Mouse (Mus musculus): ENCODE results near the gene Bcl2l11. TPM values are rescaled to one million over a fixed set of nuclear protein-coding genes. Genes with fewer than 3 reads are reported as not detected.

The Bcl2l11 gene
- total RNA-seq, 2 experiments from 2014 or later: 6.3 to 9.4 TPM

DNA sequence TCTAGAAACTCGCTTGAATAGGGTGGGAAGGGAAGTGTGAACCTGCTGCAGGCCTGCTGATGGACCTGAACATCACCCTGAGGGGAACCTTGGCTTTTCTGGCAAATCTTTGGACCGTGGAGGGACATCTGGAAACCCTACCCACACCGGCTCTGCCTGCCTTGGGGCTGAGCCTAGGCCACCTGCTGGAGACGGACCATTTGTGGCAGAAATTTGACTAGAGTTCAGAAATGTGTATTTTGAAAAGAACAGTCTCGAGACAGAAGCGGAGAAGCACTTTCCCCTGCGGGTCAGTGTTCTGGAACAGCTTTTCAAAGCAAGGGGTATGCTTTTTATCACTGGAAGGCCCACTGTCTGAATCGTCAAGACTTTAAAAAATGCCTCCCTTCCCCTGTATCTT lies 9.1 kb downstream of the Bcl2l11 start:
- no peak for DNase-seq (ENCODE audit: low spot score in 2 of 2)
- intact Hi-C loops (cut with DNase I): no loop called here

DNA sequence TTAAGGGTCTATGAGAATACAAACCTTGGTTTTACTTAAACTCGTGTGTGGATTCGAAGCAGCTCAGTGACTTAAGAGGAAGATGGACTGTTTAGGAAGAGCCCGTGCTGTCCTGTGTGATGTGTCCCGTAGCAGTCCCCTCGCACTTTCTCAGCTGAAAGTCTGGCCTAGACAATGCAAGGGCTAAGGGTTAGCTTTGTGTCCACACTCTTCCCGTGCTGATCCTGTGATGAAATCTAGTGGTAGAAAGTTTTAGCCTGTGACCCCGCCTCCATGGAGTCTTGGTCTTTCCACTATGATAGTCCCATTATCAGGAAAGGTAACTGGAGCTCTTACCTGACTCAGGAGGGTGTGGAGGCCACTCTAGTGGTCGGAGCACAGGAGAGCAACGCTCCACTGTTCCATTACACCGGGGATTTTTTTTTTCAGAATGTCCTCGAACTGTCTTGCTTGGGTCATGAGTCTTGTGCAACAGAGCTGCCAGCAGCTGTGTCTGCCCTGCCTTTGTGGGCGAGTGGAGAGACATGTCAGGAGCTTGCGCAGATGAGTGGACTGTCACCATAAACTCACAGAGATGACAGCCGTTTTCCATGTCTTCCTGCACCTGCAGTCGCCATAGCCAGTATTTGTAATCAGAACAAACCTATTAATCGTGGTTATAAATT lies 11.1 kb downstream of the Bcl2l11 start:
- intact Hi-C loops (cut with DNase I): no loop called here
- DNase-seq (ENCODE audit: low spot score in 2 of 2): no peak

DNA sequence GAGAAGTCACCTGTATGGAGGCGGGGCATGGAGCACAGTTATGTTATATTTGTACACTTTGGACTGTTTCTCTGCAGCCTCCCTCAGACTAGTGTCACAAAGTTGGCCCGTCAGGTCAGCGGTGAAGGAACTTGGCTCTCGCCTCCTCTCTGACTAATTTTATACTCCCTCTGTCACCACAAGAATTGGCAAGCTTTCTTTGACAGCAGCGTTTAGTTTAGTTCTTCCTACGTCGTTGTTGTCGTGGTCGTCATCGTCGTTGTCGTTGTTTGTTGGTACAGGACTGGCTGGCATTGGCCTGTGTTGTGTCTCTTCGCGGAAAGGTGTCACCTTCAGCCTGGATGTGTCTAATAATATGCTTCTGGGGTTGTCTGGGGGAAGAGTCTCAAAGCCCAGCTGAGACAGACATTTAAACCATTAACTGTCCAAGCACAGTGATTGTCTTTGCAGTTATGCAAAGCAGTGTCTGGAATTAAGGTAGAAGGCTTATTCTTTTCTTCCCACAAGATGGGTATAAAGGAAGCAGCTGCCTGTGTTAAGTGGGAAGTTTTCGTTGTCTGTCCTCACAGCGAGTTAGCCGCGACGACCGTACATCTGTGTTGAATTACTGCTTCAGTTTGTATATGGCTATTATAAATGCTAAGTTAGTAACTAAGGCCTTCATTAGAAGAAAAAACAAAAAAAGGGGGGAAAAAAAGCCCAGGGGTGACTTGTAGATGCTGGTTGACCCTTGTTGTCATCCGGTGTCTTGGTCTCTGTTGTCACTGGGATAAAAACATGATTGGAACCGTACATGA lies 11.8 kb downstream of the Bcl2l11 start:
- no peak for DNase-seq (ENCODE audit: low spot score in 2 of 2)
- intact Hi-C loops (cut with DNase I): no loop called here

DNA sequence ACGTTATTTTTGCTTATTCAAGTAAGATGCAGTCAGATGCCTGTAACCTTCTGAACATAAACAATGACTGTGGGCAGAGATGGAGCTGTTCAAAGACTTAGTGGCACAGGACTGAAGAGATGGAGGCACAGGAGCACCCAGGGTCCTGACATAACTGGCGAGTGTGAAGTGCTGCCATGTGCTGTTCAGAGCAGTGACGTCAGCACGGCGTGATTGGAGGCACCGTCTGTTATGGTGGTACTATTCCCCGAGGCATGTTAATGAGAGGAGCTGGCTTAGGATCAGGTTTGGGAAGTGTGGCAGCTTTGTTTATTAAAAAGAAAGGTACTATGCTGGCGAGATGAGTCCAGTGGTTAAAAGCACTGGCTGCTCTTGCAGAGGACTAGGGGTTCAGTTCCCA lies 13.1 kb downstream of the Bcl2l11 start:
- intact Hi-C loops (cut with DNase I): no loop called here
- DNase-seq (ENCODE audit: low spot score in 2 of 2): no peak

DNA sequence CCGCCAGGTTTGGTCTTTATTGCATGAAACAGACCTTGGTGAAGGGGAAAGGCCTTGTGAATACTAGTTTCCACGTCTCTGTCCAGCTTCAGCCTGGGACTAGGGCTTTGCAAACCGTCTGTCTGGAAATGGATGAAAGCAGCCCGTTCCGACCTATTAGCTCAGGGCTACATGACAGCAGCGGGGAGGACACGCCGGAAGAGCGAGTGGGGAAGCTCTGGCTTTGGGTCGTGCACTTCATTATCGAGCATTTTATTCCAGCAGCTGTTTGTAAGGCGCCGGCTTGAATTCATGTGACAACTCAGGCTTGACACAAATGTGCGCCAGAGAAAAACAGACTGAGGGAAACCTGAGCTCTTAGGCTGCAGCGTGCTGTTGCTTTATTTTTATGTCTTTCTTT lies 13.9 kb downstream of the Bcl2l11 start:
- intact Hi-C loops (cut with DNase I): no loop called here
- no peak for DNase-seq (ENCODE audit: low spot score in 2 of 2)

DNA sequence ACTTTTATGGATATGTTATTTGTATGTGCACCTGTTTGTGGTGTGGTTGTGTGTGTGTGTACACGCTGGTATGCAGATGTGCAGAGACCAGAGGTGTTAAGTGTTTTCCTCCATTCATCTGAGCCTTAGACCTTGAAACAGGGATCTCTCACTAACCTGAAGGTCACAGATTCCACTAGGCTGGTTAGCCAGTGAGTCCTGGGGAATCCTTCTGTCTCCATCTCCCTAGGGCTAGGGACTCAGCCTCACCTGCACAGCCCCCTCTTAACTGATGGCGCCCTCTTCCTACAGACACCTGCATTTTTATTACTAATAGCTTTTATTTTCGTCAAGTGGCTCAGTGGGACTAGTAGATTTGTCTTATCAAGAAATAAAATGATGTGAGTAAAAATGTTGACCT lies 14.3 kb downstream of the Bcl2l11 start:
- DNase-seq (ENCODE audit: low spot score in 2 of 2): no peak
- intact Hi-C loops (cut with DNase I): no loop called here

DNA sequence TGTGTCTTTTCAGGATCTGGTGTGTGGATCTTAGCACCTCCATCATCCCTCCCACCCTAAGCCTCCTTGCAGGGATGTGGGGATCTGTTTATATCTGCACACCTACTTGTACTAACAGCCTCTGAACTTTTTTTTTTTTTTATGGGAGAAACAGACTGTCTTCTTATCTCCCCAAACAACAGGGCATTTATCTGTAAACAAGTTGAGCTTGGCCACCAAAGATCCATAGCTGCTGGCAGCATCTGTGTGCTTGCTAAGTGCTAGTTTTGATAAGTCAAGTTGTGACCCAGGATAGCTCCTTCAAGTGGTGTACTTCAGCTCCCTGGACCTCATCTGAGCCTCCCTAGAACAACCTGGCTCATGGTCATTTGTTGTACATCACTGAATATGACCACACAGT lies 18.2 kb downstream of the Bcl2l11 start:
- DNase-seq (ENCODE audit: low spot score in 2 of 2): no peak
- intact Hi-C loops (cut with DNase I): no loop called here

DNA sequence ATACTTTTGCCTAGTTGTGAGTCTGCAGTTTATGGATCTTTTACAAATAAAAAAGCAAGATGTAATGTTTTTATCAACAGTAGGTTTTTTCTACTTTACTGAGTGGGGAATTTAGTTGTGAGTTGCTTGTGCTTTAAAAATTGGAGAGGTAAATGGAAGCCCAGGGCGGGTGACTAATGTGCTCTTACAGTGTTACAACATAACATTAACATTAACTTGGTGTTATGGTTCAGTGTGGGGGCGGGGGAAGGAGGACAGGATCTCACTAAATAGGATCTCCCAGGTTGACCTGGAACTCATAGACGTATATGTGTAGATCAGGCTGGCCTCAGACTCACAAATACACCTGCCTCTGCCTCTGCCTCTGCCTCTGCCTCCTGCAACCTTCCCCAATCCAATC lies 19.6 kb downstream of the Bcl2l11 start:
- DNase-seq (ENCODE audit: low spot score in 2 of 2): no peak
- intact Hi-C loops (cut with DNase I): no loop called here

DNA sequence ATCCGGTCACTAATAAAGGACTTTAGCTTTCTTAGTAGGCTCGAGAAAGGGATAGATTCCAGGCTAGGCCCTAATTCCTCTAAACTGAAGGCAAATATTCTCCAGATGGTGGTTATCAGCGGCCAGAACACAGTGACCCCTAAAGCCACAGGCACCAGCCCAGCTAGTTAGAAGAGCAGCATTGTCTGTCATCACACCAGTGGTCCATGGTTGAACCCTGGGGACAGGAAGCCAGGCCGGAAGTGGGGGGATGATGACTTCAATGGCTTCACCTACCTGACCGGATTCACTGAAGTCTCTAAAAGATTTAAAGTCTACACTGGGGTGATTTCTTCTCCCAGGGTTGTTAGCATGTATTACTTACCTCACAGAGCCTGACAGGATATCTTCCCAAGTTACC lies 23.8 kb downstream of the Bcl2l11 start:
- intact Hi-C loops (cut with DNase I): no loop called here
- no peak for DNase-seq (ENCODE audit: low spot score in 2 of 2)

DNA sequence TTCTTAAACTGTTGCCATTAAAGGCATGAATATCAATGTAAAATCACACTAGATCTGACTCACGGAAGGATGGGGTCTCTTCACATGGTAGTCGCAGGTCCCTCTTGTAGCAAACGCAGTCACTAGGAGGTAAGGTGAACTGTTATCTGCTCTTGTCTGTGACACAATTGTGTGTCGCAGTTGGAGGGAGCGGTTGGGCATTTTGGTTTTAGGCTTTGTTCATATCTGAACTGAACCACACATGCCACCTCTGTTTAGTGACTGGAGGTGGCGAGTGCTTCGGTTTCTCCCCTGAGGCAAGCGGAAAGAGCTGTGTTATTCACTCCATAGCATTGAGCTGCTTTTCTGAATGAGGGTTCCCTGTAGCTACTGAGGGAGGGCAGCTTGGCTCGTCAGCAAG lies 26.4 kb downstream of the Bcl2l11 start:
- DNase-seq (ENCODE audit: low spot score in 2 of 2): no peak
- intact Hi-C loops (cut with DNase I): no loop called here

DNA sequence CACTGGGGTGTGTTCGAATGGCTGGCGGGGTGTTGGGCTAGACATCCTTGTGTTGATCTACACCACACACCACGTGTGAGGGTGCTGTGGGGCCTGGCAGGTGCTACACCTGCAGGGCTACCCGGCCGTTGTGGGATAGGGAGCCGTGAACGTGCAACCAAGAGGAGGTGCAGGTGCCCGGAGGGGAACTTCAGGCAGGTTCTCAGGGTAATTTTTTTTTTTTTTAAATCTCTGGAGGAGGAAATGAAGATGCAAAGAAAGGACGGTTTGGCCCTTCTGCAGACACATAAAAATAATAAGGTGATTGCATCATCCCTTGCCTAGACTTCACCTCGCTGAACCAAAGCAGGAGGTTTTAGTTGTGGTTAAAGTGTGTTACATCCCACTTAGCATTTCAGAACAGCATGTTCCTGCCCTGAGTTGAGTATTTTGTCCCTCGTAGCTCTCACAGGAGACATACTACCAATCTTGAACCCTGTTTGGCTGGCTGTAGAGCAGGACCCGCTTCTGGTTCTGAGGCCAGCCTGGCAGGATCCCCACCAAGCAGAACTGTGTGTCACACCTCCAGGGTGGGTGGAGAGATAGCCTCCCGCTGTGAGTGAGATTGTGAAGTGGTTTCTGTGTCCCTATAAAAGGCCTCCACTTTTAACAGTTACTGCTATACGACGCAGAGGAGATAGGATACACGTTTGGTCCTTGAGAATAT lies 27.2 kb downstream of the Bcl2l11 start:
- intact Hi-C loops (cut with DNase I): no loop called here
- no peak for DNase-seq (ENCODE audit: low spot score in 2 of 2)

DNA sequence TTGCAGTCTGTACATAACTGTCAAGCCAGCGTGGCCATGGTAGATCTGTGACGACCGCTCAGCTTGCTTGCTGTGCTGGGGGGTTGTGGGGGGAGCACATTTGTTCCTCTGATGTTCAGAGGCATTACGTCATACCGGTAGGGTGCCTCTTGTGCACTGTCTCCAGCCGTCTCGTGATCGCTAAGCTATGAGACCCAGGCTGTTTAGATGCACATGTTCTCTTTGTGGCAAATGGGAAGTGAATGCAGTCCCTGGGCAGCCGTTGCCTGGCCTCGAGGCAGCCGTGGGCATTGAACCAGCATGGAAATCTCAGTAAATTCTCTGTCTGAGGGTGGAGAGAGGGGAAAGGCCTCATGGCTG lies 27.7 kb downstream of the Bcl2l11 start:
- intact Hi-C loops (cut with DNase I): no loop called here
- DNase-seq (ENCODE audit: low spot score in 2 of 2): no peak

DNA sequence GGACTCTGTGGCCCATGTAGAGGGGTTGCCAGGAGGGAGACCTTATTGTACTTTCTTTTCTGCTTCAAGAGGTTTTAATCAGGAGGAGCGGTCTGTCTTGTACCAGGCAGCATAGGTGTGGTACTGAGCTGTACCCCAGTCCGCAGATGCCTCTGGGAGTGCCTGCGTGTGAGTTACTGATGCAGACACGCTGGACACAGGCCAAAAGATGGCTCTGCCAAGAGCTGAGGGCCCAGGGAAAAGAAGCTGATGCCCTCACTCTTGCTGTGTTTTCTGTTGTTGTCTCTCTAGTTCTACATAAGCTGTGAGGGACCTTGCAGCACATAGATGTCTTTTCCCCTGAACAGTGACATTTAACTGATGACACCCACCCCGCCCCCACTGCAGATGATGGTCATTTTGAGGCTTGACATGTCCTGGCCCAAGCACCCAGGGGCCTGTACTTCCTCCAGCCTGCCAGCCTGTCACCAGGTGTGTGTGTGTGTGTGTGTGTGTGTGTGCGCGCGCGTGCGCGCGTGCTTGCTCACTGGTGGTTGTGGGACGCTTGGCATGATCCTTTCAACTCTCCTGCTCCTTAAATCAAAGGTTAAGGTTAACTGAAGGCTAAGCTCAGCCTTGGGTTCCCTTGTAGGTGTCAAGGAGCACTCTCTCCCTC lies 29.7 kb downstream of the Bcl2l11 start:
- intact Hi-C loops (cut with DNase I): no loop called here
- no peak for DNase-seq (ENCODE audit: low spot score in 2 of 2)

DNA sequence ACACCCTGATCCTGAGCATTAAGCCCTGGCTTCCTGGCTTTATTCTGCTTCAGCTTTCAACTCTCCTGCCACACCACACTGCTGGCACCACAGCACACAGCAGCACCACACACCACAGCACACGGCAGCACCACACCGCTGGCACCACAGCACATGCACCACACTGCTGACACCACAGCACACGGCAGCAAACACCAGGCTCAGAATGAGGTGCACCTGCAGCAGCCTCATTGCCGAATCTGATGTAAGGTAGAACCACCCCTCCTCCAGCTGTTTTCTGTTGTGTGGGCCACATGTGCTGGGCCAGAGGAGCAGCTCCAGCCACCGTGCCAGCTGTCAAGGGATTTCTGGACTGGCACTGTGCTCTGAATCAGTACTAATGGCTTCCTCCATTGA lies 30.2 kb downstream of the Bcl2l11 start:
- DNase-seq (ENCODE audit: low spot score in 2 of 2): no peak
- intact Hi-C loops (cut with DNase I): no loop called here

DNA sequence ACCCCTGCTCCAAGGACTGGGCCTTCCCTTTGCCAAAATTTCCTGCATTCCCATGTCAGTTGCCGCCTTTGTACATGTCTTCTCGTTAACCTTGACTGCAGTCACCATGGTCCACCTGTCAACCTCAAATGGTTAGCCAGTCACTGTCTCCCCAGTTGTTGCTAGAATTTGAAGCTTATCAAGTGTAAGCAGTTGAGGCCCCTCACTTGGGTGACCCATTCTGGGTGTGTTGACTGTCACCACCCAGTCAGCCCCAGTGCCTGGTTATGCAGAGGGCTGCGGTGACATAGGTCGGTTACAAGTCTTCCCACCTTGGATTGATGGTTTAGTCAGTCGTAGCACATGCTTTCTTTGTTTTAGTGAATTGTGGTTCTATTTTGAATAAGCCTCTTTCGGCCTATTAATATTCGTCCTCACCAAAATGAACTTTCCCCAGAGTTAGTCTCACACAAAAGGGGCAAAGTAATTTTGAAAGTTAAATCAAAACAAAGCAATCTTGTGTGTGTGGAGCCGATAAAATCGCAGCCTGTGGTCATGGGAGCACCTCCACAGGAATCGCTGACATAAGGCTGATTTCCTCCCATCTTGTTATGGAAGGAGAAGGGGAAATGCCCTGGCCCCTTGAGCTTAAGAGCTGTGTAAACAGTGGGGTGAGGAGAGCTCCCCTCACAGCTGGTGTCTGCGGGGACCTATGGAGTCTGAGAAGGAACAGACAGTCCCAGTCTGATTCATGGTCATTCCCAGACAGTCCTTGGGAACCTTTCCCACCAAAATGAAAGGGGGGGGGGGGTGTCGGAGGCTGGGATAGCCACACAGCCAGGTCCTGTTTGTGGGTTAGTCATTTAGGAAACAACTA lies 30.9 kb downstream of the Bcl2l11 start:
- no peak for DNase-seq (ENCODE audit: low spot score in 2 of 2)
- intact Hi-C loops (cut with DNase I): no loop called here

DNA sequence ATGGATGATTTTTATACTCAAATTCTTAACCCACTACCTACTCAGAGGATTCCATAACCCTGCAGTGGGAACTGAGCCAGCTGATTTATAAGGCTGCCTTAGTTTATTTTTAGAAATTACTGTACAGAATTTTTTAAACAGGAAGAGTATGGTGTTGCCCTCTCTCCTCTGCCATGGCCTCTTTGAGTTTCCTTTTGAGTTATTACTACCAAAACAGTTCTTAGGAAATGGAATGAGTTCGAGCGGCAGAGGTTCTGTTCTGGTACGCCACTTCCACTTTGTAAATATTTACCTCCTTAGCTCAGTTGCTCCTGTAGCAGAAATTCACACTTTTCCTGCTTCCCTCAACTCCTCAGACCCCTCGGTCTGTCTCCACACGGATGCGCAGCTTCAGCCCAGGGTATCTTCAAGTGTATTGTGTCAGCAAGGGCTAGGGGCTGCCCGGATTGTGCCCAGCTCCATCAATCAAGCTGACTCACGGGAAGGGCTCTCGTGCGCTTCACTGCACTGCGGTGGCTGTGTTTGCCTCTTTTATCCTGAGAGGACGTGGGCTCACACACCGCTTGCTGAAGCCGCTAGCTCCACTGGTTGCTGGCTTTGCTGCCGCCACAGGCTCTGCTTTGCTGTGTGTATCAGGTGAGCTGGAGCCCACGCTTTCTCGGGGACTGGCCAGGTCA lies 33.0 kb downstream of the Bcl2l11 start:
- no peak for DNase-seq (ENCODE audit: low spot score in 2 of 2)
- intact Hi-C loops (cut with DNase I): no loop called here

DNA sequence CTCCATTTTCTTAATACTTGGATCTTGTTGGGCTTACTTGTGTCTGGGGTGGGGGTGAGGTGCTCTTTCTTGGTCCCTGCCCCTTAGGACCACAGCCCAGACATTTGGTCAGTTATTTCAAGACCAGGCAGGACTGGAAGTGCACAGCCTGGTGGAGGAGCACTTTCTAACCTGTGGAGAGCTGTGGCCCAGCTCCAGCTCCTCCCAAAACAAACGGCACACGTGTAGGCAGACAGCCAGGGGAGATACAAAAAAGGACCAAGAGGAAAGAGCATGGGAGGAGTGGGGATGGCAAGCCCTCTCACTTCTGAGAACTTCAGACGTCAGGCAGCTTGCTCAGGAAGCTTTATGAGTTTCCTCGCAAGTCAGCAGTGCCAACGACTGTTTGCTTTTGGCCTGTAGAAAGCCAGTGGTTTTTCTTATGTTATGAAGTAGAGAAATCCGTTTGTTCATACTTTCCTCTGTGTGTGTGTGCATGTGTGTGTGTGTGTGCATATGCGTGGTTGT lies 33.8 kb downstream of the Bcl2l11 start:
- DNase-seq (ENCODE audit: low spot score in 2 of 2): no peak
- intact Hi-C loops (cut with DNase I): no loop called here

DNA sequence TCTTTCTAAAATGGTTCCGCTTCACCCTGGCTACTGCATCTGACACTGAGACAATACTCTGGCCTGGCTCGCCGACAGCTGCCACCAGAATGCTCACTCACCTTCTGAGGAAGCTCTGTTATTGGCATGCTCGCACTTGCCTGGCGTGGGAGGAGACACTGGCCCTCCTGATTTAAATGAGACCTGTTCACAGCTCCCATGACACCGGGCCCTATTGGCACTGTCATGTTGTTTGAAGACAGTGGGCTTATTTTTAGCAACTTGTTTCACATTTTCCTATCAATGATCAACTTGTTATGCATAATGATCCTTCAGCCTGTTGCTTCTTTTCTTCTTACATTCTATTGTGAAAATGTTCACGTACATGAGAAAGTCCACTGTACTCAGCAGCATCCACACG lies 37.3 kb downstream of the Bcl2l11 start:
- intact Hi-C loops (cut with DNase I): no loop called here
- DNase-seq (ENCODE audit: low spot score in 2 of 2): no peak

Data from left cerebral cortex, postnatal 25 days (tissue).